8 mouse cellular contexts compared by ENCODE assay signal in the genomic region with DNA sequence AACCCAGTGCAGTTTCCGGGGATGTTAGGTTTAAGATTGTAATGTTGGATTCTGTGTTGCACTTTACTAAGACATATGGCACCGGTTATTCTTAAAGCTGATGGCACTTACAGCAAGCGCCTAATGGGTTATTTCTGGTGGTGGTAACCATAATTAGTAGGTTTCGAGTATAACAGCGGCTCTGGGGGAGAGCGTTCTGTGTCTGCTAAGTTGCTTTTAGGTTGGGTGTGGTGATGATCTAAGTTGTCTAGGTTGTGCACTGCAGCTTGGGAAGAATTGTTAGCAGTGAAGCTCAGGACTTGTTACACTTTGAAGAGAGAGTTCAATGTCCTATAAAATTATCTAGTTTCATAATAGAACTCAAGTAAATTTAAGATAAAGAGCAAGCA. TPM values are rescaled to one million over a fixed set of nuclear protein-coding genes. Genes with fewer than 3 reads are reported as not detected.
DNase-seq lines count a peak whose midpoint lies in the region; ATAC-seq and TF ChIP-seq lines count a peak whose summit lies in the region.

No protein-coding gene starts in this region.

- no peak for TF ChIP-seq POLR2A in myocyte (IDR thresholded peaks at IDR 0.05; ENCODE audit: insufficient read length, low read depth)

- no peak for DNase-seq in kidney, postnatal 0 days (ENCODE audit: low spot score)
- DNase-seq in kidney, postnatal 4 days, result no peak
- no peak for DNase-seq in natural killer cell, adult 2 months (ENCODE audit: low spot score in 2 of 2)
- DNase-seq in left cerebral cortex, postnatal 10 days (ENCODE audit: extremely low spot score in 1 of 2, low spot score in 2 of 2), result no peak
- no peak for DNase-seq in ovary, adult 18-20 months (ENCODE audit: low spot score)

- H3ac ChIP-seq in myocyte (ENCODE audit: control insufficient read depth, insufficient read length), result peak overlapping the region; percentile 67

- no peaks in the 10 kb centered on the region for H3K36me3 ChIP-seq in kidney, postnatal 0 days (ENCODE audit: insufficient read depth, low read length)
- no peaks in the 10 kb centered on the region for H3K36me3 ChIP-seq in hindbrain, embryonic 15.5 days
- no peaks in the 10 kb centered on the region for H3K36me3 ChIP-seq in myocyte (ENCODE audit: control insufficient read depth, insufficient read depth)

- H3K4me2 ChIP-seq in kidney, postnatal 0 days (ENCODE audit: low read length), result peak overlapping the region; percentile 80
- peak overlapping the region; percentile 86 for H3K4me2 ChIP-seq in hindbrain, embryonic 15.5 days
- peak overlapping the region; percentile 79 for H3K4me2 ChIP-seq in myocyte (ENCODE audit: low read depth)

- no peaks in the 10 kb centered on the region for H3K9me3 ChIP-seq in kidney, postnatal 0 days (replicated peaks; ENCODE audit: low read length)
- no peaks in the 10 kb centered on the region for H3K9me3 ChIP-seq in hindbrain, embryonic 15.5 days

- peak overlapping the region; percentile 93 for H3K9ac ChIP-seq in kidney, postnatal 0 days (ENCODE audit: low read depth, low read length)
- peak overlapping the region; percentile 88 for H3K9ac ChIP-seq in hindbrain, embryonic 15.5 days

- peak overlapping the region; percentile 95 for H3K27ac ChIP-seq in kidney, postnatal 0 days
- no peak overlapping the region for H3K27ac ChIP-seq in brown adipose tissue, adult 24 weeks (replicated peaks; ENCODE audit: low read depth, low read length)
- H3K27ac ChIP-seq in hindbrain, embryonic 15.5 days (replicated peaks), result peak overlapping the region; percentile 92

- no peak for TF ChIP-seq CTCF in kidney, postnatal 0 days (IDR thresholded peaks at IDR 0.05; ENCODE audit: low read depth)

- H3K27me3 ChIP-seq in kidney, postnatal 0 days (ENCODE audit: insufficient read depth, low read length), result no peaks in the 10 kb centered on the region
- no peaks in the 10 kb centered on the region for H3K27me3 ChIP-seq in hindbrain, embryonic 15.5 days
- no peaks in the 10 kb centered on the region for H3K27me3 ChIP-seq in myocyte (ENCODE audit: control insufficient read depth, insufficient read depth, insufficient read length)

- peak overlapping the region; percentile 96 for H3K4me3 ChIP-seq in kidney, postnatal 0 days (replicated peaks; ENCODE audit: low read depth, low read length)
- peak overlapping the region; percentile 99 for H3K4me3 ChIP-seq in brown adipose tissue, adult 24 weeks (ENCODE audit: insufficient read depth, low read depth, low read length)
- H3K4me3 ChIP-seq in hindbrain, embryonic 15.5 days, result peak overlapping the region; percentile 58
- peak overlapping the region; percentile 70 for H3K4me3 ChIP-seq in myocyte

- 1% methylated on average over 6 of the region's 6 CpGs for WGBS in kidney, postnatal 0 days
- WGBS in hindbrain, embryonic 15.5 days, result 0% methylated on average over 6 of the region's 6 CpGs

- no peak for ATAC-seq in kidney, postnatal 0 days (replicated peaks; ENCODE audit: low FRiP score, low read depth)
- no peak for ATAC-seq in hindbrain, embryonic 15.5 days (ENCODE audit: low FRiP score, low read depth)

- intact Hi-C loops in left cerebral cortex, postnatal 10 days (cut with DNase I), result no loop called here

- peaks cover 61% of the 10 kb centered on the region for H3K79me2 ChIP-seq in myocyte (ENCODE audit: control insufficient read depth, insufficient read depth)

- peaks cover 4% of the 10 kb centered on the region for H3K4me1 ChIP-seq in kidney, postnatal 0 days (replicated peaks; ENCODE audit: insufficient read depth, low read length)
- peaks cover 7% of the 10 kb centered on the region for H3K4me1 ChIP-seq in brown adipose tissue, adult 24 weeks (ENCODE audit: control insufficient read depth, insufficient read depth, insufficient read length, low read length)
- H3K4me1 ChIP-seq in hindbrain, embryonic 15.5 days (replicated peaks), result peaks cover 28% of the 10 kb centered on the region

TF ChIP-seq in myocyte, 11 proteins besides CTCF, POLR2A, EP300 and RAD21:
- TF ChIP-seq POLR2AphosphoS2 (IDR thresholded peaks at IDR 0.05; ENCODE audit: insufficient read length, low read depth), result no peak
- TF ChIP-seq USF1 (IDR thresholded peaks at IDR 0.05; ENCODE audit: low read depth), result no peak
- TF ChIP-seq CEBPB (IDR thresholded peaks at IDR 0.05; ENCODE audit: insufficient read depth, poor library complexity, severe bottlenecking), result no peak
- no peak for TF ChIP-seq TCF12 (IDR thresholded peaks at IDR 0.05; ENCODE audit: insufficient read depth, poor library complexity, severe bottlenecking)
- no peak for TF ChIP-seq E2F4 (IDR thresholded peaks at IDR 0.05; ENCODE audit: insufficient read depth)
- no peak for TF ChIP-seq SRF (IDR thresholded peaks at IDR 0.05; ENCODE audit: control insufficient read depth, insufficient read length, low read depth)
- no peak for TF ChIP-seq MAX (IDR thresholded peaks at IDR 0.05; ENCODE audit: low read depth)
- TF ChIP-seq REST (IDR thresholded peaks at IDR 0.05; ENCODE audit: insufficient read depth, insufficient read length), result no peak
- no peak for TF ChIP-seq MYOD1 (IDR thresholded peaks at IDR 0.05; ENCODE audit: control insufficient read depth in 1 of 3, insufficient read length in 2 of 3, low read depth in 2 of 3)
- TF ChIP-seq TCF3 (IDR thresholded peaks at IDR 0.05; ENCODE audit: insufficient read length, low read depth), result no peak

RNA-seq across cellular contexts. Expression of gene Sec63, which starts 1.4 kb away (rescaled TPM):
- 17.6 and 17.7 TPM in 2 replicates for polyA plus RNA-seq in kidney, postnatal 0 days (2015; fragmentation: Nextera tagmentation; extraction: Ambion mirVana)
- polyA plus RNA-seq in brown adipose tissue, adult 24 weeks (2012; ENCODE audit: insufficient read depth, insufficient read length, missing spikeins), result 35.3 and 41.1 TPM in 2 replicates
- polyA plus RNA-seq in hindbrain, embryonic 15.5 days (2015; fragmentation: Nextera tagmentation; extraction: Ambion mirVana), result 18.8 and 20.7 TPM in 2 replicates
- polyA plus RNA-seq in myocyte (2012; fragmentation: generic; extraction: Trizol), result 22.7 TPM
- total RNA-seq in left cerebral cortex, postnatal 10 days (2021), result 10 to 100 TPM; 32.0 to 36.6 TPM
